Mouse (Mus musculus) central nervous system, embryonic 14 days (tissue): ENCODE measurements around the gene Lgals3bp. TPM values are rescaled to one million over a fixed set of nuclear protein-coding genes. Genes with fewer than 3 reads are reported as not detected.

Experiments used
- polyA plus RNA-seq: library from polyadenylated mRNA; depleted of rRNA; stranded (reverse); fragments of >200 nt; gene quantifications from 2 replicates; pipeline ENCODE4 v1.2.3, GENCODE M21; 2012; rRNA removed

Gene Lgals3bp
- 11.6 and 13.5 TPM in 2 replicates for polyA plus RNA-seq

DNA sequence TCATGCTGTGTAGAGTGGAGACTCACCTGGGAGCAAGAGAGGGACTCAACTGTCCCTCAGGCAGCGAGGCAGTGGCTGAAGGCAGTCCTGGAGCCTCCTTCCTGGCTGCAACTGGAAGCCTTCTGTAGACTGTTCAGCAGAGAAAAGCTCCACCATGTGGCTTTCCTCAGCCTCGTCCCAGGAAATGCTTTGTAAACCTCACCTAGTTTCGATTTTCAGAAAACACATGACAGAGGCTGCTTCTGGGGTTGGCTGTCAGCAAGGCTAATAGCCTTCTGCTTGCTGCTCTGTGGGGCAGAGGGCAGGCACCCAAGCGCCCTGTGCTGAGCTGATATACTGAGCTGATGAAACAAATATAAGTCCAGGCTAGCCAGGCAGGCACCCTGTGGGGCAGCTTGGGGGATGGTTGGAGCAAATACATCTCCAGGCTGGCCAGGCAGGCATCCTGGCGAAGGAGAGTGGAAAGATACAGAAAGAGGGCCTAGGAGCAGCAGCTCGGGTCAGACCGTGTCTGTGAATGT lies at the start of gene Lgals3bp:
Gene Lgals3bp, minus strand, starts transcription at position 333 of the 521 bp plus-strand sequence.

GRCm38 (mm10) chr11:118427986-118428385 lies 26.1 kb upstream of the Lgals3bp start, which contains the start of gene C1qtnf1:
Gene C1qtnf1 (plus strand): TSS chr11:118428203.

GRCm38 (mm10) chr11:118418834-118419504 lies 17.1 kb upstream of the Lgals3bp start, which contains the start of gene Cant1:
Gene Cant1 (minus strand): TSS chr11:118419086.

DNA sequence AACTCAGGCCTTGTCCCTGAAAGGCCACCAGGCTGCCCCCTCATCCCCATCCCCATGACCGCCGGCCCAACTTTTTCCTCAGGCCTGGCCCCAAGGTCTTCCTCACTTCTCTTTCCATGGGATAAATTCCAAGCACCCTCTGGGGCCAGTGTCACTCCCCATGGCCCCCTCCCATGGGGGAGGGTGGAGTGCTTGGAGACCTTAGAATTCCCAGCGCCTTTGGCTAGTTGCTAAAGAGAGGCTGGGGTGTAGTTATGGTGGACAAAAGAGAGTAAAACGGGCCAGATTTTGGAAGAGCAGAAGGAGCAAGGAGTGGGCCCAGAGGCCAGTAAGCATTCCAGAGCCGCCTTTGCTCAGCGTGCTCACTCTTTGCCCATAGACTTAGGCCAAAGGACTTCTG lies 46.3 kb downstream of the Lgals3bp start, which contains the start of gene Timp2:
Gene Timp2, minus strand, starts transcription at position 101 of the 400 bp plus-strand sequence.

Other genes starting within 250 kb of the Lgals3bp start
- gene Cyth1, start 153.5 kb downstream of the Lgals3bp start, polyA plus RNA-seq, result 34.8 and 35.3 TPM in 2 replicates
- 18.4 and 20.0 TPM in 2 replicates for gene Usp36, start 111.8 kb downstream of the Lgals3bp start, polyA plus RNA-seq
- 0.37 and 0.55 TPM in 2 replicates for gene Cep295nl, start 59.6 kb downstream of the Lgals3bp start, polyA plus RNA-seq
- 63.0 and 89.1 TPM in 2 replicates for gene Timp2, start 46.4 kb downstream of the Lgals3bp start, polyA plus RNA-seq
- 35.0 and 37.3 TPM in 2 replicates for gene Cant1, start 17.0 kb upstream of the Lgals3bp start, polyA plus RNA-seq
- 3.9 and 7.0 TPM in 2 replicates for gene C1qtnf1, start 26.1 kb upstream of the Lgals3bp start, polyA plus RNA-seq
- 6.0 and 8.7 TPM in 2 replicates for gene Engase, start 74.7 kb upstream of the Lgals3bp start, polyA plus RNA-seq